Mouse (Mus musculus) neural tube, embryonic 13.5 days (tissue): ENCODE measurements around the gene Atf5. TPM values are rescaled to one million over a fixed set of nuclear protein-coding genes. Genes with fewer than 3 reads are reported as not detected.

Source experiments
- ATAC-seq: fragments of 200-750 bp; cut with Nextera tagmentation; 2 replicates; pipeline ENCODE4 v1.8.0; 2017; ENCODE audit warnings: low read depth, mild to moderate bottlenecking, moderate TSS enrichment, moderate library complexity
- H3K27ac ChIP-seq: fragments of 300-500 bp; sonication (generic); replicated peaks from 2 replicates; pipeline ENCODE4 v1.5.1; 2015; ENCODE audit warnings: moderate library complexity, mild to moderate bottlenecking, inconsistent platforms
- H3K27me3 ChIP-seq: fragments of 300-500 bp; sonication (generic); 2 replicates; pipeline ENCODE4 v1.6.1; 2015; ENCODE audit warnings: mild to moderate bottlenecking, inconsistent platforms
- H3K36me3 ChIP-seq: fragments of 300-500 bp; sonication (generic); 2 replicates; pipeline ENCODE4 v1.6.1; 2015; ENCODE audit warnings: mild to moderate bottlenecking, inconsistent platforms
- H3K4me1 ChIP-seq: fragments of 300-500 bp; sonication (generic); replicated peaks from 2 replicates; pipeline ENCODE4 v1.6.1; 2015; ENCODE audit warnings: inconsistent platforms
- H3K4me2 ChIP-seq: fragments of 300-500 bp; sonication (generic); 2 replicates; pipeline ENCODE4 v1.6.1; 2015; ENCODE audit warnings: inconsistent platforms, mild to moderate bottlenecking, moderate library complexity
- H3K4me3 ChIP-seq: fragments of 300-500 bp; sonication (generic); 2 replicates; pipeline ENCODE4 v1.5.1; 2015; ENCODE audit warnings: mild to moderate bottlenecking, inconsistent platforms
- H3K9ac ChIP-seq: fragments of 300-500 bp; sonication (generic); 2 replicates; pipeline ENCODE4 v1.6.1; 2015; ENCODE audit warnings: moderate library complexity, mild to moderate bottlenecking, inconsistent platforms
- H3K9me3 ChIP-seq: fragments of 300-500 bp; sonication (generic); 2 replicates; pipeline ENCODE4 v1.6.1; 2016; ENCODE audit warnings: inconsistent platforms
- WGBS: fragments of 180-500 bp; shearing (Covaris S2); methylation state at CpG from one replicate; pipeline ENCODE4 v1.1.7; 2015; 5-methylcytosine and 5-hydroxymethylcytosine counted together
- polyA plus RNA-seq: library from polyadenylated mRNA; unstranded; fragments of >200 nt; fragmentation: Nextera tagmentation; extraction: Ambion mirVana; gene quantifications from 2 replicates; pipeline ENCODE4 v1.2.1, GENCODE M21; 2015

The Atf5 gene
- polyA plus RNA-seq, 1 experiment from 2014 or later: 4.8 TPM

DNA sequence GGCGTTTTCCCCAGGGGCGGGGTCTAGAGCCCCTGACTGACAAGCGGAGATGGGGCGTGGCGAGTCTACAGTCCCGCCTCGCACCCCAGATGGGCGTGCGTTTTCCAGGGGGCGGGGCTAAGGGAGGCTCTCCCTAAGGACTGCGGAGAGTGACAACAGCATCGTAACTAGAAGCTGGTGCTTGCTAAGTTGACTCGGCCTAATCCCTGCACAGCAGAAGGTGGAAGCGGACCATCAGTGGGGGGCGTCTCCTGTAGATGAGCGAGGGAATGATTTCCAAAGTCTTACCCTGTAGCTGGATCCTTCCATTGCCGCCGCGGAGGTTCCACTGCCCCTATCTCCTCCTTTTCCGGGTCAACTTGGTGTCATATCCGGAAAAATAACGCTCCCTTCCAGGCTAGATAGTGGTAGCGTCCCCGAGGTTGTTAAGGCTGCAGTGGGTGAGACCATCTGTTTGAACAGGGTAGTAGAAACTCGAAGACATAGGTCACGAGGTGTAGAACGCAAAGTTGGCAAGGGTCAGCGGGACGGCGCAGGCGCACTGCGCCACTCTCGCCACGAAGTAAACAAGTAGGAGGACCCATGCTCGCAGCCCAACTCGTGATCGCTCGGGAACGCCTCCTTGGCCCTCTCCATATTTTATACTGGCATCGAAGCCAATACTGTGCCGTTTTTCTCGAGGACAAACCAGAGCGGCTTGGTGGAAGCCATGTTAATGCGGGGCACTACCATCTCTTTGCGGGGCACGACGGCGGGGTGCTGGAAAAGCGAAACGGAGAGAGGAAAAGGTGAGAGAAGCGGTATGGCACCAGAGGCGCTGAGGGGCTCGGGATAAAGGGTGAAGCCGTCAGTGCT lies 32.3 kb upstream of the Atf5 start, which contains the start of the genes Akt1s1 and Tbc1d17:
Gene Akt1s1, plus strand, starts transcription at position 431 of the 855 bp plus-strand sequence.
Gene Tbc1d17, minus strand, starts transcription at position 519 of the 855 bp plus-strand sequence.
- peak within 1 kb of the TSS; percentile 89 for H3K9ac ChIP-seq
- peaks cover 40% of the 10 kb centered on the region for H3K4me1 ChIP-seq
- H3K4me3 ChIP-seq: peak within 1 kb of the TSS; percentile 84
- H3K9me3 ChIP-seq: no peaks in the 10 kb centered on the region
- under 1% methylated on average over 54 of the region's 54 CpGs for WGBS
- H3K27me3 ChIP-seq: no peaks in the 10 kb centered on the region
- ATAC-seq: peak; percentile 88
- H3K36me3 ChIP-seq: peaks cover 44% of the 10 kb centered on the region
- peak within 1 kb of the TSS; percentile 98 for H3K27ac ChIP-seq
- H3K4me2 ChIP-seq: peak within 1 kb of the TSS; percentile 84

DNA sequence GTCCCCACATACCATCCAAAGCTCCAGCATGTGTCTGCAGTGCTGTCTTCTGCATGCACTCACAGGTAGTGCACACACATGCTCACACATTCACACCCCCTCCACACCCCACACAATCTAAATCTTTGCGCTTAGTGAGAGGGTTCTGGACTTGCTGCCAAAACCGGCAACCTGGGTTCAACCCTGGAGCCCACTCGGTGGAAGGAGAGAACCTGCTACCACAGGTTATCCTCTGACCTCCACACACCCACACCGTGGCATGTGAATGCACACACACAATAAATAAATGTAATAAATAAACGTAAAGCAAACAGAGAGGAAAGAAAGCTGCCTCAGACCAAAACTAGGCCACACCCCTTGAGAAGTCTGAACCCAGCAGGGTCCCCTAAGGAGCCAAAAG lies 31.3 kb upstream of the Atf5 start:
- H3K9ac ChIP-seq: peak overlapping the region; percentile 74
- peaks cover 46% of the 10 kb centered on the region for H3K36me3 ChIP-seq
- no peaks in the 10 kb centered on the region for H3K27me3 ChIP-seq
- H3K27ac ChIP-seq: peak overlapping the region; percentile 98
- no peak for ATAC-seq
- H3K9me3 ChIP-seq: no peaks in the 10 kb centered on the region
- peaks cover 30% of the 10 kb centered on the region for H3K4me1 ChIP-seq
- peak overlapping the region; percentile 84 for H3K4me3 ChIP-seq
- 86% methylated on average over 5 of the region's 5 CpGs for WGBS
- H3K4me2 ChIP-seq: peak overlapping the region; percentile 84

DNA sequence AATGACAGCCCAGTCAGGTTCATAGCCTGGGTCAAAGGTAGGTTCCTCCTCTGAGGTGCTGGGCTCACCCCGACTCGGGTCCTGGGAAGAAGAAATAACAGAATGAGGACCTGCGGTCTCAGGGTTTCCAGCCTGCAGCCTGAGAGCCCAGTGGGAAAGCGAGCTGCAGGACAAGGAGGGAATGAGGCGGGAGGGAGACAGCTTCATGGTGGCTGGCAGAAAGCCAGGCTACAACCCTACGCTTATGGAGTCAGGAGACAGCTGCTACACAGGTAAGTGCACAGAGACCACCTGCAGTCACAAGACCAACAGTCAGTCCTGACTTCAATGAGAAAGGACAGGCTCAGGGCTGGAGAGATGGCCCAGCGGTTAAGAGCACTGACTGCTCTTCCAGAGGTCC lies 30.3 kb upstream of the Atf5 start:
- ATAC-seq: no peak
- Histone ChIP-seq H3K4me1 (peaks cover 24% of the 10 kb centered on the region), H3K9me3 (no peaks in the 10 kb centered on the region), H3K27ac (no peak overlapping the region), H3K4me2 (no peak overlapping the region), H3K4me3 (no peak overlapping the region), H3K27me3 (peaks cover 7% of the 10 kb centered on the region), H3K36me3 (peaks cover 51% of the 10 kb centered on the region), H3K9ac (no peak overlapping the region)
- WGBS: 92% methylated on average over 7 of the region's 7 CpGs

DNA sequence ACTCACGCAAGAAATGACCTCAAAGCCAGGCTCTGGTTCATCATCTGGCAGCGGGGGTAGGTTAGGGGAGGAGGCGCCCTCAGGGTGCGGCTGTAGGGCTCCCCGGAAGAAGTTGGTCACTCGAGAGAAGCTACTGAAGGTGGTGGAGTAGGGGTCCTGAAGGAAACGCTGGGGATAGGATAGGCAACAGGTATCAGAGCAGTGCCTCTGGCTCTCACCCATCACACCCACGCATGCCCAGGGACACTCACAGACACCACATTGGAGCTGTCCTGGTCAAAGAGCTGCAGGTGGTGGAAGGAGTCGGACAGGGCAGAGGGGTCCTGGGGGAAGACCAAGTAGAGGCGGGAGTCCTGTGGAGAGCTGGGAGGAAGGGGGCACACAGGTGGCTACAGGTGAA lies 28.5 kb upstream of the Atf5 start:
- 95% methylated on average over 10 of the region's 10 CpGs for WGBS
- H3K4me2 ChIP-seq: no peak overlapping the region
- H3K4me3 ChIP-seq: no peak overlapping the region
- no peak overlapping the region for H3K27ac ChIP-seq
- H3K27me3 ChIP-seq: peaks cover 24% of the 10 kb centered on the region
- no peaks in the 10 kb centered on the region for H3K9me3 ChIP-seq
- H3K9ac ChIP-seq: no peak overlapping the region
- H3K4me1 ChIP-seq: peaks cover 18% of the 10 kb centered on the region
- ATAC-seq: no peak
- peaks cover 67% of the 10 kb centered on the region for H3K36me3 ChIP-seq

DNA sequence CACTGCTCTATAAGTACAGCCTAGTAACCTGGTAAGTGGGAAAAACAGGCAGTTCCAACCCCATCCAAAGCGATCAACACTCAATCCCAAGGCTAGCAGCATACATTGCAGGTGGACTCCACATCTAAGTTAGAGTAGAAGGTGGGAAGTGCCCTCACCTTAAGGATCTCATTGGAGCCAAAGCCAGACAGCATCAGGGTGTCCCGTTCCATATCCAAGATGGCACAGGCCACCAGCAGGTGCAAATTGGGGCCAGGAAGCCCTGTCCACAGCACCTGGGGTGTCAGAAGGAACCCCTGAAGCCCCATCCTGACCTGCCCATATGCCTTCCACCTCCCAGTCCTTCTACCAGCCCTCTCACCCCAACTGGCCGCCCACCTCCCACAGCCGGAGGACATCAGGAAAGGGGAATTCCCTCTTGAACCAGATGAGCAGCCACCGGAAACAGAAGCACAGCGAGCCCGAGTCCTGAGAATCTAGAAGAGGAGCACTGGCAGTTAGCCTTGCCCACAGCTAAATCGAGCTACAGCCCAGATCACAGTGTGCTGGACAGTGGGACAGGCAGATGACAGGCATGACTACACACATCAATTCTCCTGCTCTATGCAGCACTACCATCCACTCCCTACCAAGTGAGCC lies 25.5 kb upstream of the Atf5 start:
- H3K4me3 ChIP-seq: no peak overlapping the region
- no peak overlapping the region for H3K27ac ChIP-seq
- H3K4me1 ChIP-seq: peaks cover 21% of the 10 kb centered on the region
- WGBS: 93% methylated on average over 8 of the region's 8 CpGs
- H3K9me3 ChIP-seq: no peaks in the 10 kb centered on the region
- no peak for ATAC-seq
- H3K27me3 ChIP-seq: peaks cover 40% of the 10 kb centered on the region
- no peak overlapping the region for H3K4me2 ChIP-seq
- peaks cover 67% of the 10 kb centered on the region for H3K36me3 ChIP-seq
- no peak overlapping the region; the same call in 1 of the 2 replicates for H3K9ac ChIP-seq

DNA sequence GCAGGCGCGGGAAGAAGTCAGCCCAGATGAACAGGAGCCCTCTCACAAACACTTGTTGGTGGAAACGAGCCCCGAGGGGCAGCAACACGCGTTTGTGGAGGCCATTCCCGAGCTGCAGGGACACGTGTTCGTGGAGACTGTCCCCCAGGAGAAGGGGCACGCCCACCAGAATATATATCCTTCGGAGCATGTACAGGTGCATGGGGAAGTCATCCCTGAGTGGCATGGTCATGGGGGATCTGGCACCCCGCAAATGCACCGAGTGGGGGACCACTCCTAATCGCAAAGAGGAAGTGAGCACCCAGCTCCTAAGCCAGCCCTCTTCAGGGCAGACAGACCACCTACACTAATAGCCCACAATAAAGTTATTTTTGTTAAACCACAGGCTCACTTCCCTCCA lies 24.0 kb upstream of the Atf5 start:
- H3K36me3 ChIP-seq: peaks cover 52% of the 10 kb centered on the region
- 41% methylated on average over 14 of the region's 14 CpGs for WGBS
- ATAC-seq: no peak
- H3K9ac ChIP-seq: peak overlapping the region; percentile 65; the same call in 1 of the 2 replicates
- peak overlapping the region; percentile 49 for H3K4me2 ChIP-seq
- peaks cover 40% of the 10 kb centered on the region for H3K27me3 ChIP-seq
- H3K4me1 ChIP-seq: peaks cover 24% of the 10 kb centered on the region
- no peak overlapping the region for H3K27ac ChIP-seq
- H3K9me3 ChIP-seq: no peaks in the 10 kb centered on the region
- H3K4me3 ChIP-seq: peak overlapping the region; percentile 23; the same call in 1 of the 2 replicates

DNA sequence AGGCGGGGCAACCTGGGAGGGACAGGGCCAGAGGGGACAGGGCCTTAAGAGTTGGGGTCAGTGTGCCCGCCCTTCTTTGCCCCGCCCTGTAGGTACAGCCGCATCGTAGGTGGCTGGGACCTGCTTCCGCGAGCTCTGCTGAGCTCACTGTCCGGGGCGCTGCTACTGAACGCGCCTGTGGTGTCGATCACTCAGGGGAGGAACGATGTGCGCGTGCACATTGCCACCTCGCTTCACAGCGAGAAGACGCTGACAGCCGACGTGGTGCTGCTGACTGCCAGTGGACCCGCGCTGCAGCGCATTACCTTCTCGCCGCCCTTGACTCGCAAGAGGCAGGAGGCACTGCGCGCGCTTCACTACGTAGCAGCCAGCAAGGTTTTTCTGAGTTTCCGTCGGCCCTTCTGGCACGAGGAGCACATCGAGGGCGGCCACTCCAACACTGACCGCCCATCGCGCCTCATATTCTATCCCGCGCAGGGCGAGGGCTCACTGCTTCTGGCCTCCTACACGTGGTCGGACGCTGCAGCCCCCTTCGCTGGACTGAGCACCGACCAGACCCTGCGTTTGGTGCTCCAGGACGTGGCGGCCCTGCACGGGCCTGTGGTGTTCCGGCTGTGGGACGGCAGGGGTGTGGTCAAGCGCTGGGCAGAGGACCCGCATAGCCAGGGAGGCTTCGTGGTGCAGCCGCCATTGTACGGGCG lies 23.2 kb upstream of the Atf5 start:
- Histone ChIP-seq H3K27me3 (peaks cover 40% of the 10 kb centered on the region), H3K27ac (no peak overlapping the region), H3K9ac (peak overlapping the region; percentile 65), H3K4me3 (peak overlapping the region; percentile 23), H3K4me1 (peaks cover 24% of the 10 kb centered on the region), H3K36me3 (peaks cover 44% of the 10 kb centered on the region), H3K9me3 (no peaks in the 10 kb centered on the region), H3K4me2 (peak overlapping the region; percentile 49)
- WGBS: 1% methylated on average over 58 of the region's 58 CpGs
- peak; percentile 45 for ATAC-seq

DNA sequence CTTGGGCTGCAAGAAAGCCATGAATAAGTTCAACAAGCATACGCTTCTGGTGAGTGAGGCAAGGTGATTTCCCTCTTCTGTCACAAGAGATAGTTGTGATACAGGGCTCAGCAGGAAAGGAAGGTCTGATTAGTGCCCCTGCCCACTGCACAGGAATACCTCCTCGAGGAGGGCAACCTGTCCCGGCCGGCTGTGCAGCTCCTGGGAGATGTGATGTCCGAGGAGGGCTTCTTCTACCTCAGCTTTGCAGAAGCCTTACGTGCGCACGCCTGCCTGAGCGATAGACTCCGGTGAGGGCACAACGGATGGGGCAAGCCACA lies 22.7 kb upstream of the Atf5 start:
- peaks cover 24% of the 10 kb centered on the region for H3K4me1 ChIP-seq
- no peak overlapping the region for H3K27ac ChIP-seq
- peaks cover 40% of the 10 kb centered on the region for H3K27me3 ChIP-seq
- no peak for ATAC-seq
- no peaks in the 10 kb centered on the region for H3K9me3 ChIP-seq
- peak overlapping the region; percentile 23 for H3K4me3 ChIP-seq
- 30% methylated on average over 11 of the region's 11 CpGs for WGBS
- H3K4me2 ChIP-seq: peak overlapping the region; percentile 49
- H3K9ac ChIP-seq: peak overlapping the region; percentile 65
- peaks cover 39% of the 10 kb centered on the region for H3K36me3 ChIP-seq

DNA sequence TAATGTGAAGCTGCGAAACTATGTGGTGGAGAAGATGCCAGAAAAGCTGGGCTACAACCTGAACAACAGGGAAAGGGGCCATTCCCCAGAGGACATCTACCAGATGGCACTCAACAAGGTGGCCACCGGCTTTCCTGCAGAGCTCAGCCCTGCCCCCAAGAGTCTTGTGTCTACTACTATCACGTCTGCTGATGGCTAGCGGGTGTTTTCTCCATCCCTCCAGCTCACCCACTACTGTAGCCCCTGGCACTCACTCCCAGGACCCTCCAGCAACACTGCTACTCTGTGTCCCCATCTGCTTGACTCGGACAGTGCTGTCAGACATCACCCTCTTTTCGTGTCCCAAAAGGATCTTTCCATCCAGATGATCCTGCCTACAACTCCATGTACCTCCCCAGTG lies 21.6 kb upstream of the Atf5 start:
- H3K27me3 ChIP-seq: peaks cover 40% of the 10 kb centered on the region
- no peak overlapping the region for H3K27ac ChIP-seq
- H3K4me2 ChIP-seq: no peak overlapping the region
- peaks cover 28% of the 10 kb centered on the region for H3K36me3 ChIP-seq
- 83% methylated on average over 6 of the region's 6 CpGs for WGBS
- H3K9me3 ChIP-seq: no peaks in the 10 kb centered on the region
- no peak overlapping the region for H3K9ac ChIP-seq
- no peak overlapping the region for H3K4me3 ChIP-seq
- peaks cover 24% of the 10 kb centered on the region for H3K4me1 ChIP-seq
- ATAC-seq: no peak

DNA sequence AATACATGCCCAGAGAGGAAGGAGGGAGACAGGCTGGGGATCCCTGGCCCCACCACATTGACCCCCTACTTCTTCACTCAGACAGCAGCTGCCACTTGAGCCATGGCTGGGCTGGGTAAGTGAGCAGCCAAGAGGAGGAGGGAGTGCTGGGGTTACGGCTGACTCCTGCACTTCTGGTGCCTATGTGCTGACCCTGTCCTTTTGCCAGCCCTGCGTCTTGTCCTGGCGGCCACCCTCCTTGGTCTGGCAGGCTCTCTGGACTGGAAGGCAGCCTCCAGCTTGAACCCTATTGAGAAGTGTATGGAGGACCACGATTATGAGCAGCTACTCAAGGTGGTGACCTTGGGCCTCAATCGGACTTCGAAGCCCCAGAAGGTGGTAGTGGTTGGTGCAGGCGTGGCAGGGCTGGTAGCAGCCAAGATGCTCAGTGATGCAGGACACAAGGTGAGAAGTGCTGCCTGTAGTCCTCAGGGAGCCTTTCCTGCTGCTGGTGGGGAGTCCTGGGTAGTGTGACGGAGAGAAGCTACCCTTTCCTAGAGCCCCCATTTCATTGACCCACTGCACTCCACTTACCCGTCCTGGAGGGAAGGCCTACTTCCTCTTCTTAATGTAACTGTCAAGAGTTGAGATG lies 20.1 kb upstream of the Atf5 start:
- peaks cover 30% of the 10 kb centered on the region for H3K27me3 ChIP-seq
- peaks cover 21% of the 10 kb centered on the region for H3K36me3 ChIP-seq
- no peak overlapping the region for H3K4me3 ChIP-seq
- H3K4me2 ChIP-seq: no peak overlapping the region
- H3K9me3 ChIP-seq: no peaks in the 10 kb centered on the region
- H3K27ac ChIP-seq: no peak overlapping the region
- no peak overlapping the region for H3K9ac ChIP-seq
- WGBS: 85% methylated on average over 9 of the region's 9 CpGs
- no peak for ATAC-seq
- peaks cover 24% of the 10 kb centered on the region for H3K4me1 ChIP-seq

DNA sequence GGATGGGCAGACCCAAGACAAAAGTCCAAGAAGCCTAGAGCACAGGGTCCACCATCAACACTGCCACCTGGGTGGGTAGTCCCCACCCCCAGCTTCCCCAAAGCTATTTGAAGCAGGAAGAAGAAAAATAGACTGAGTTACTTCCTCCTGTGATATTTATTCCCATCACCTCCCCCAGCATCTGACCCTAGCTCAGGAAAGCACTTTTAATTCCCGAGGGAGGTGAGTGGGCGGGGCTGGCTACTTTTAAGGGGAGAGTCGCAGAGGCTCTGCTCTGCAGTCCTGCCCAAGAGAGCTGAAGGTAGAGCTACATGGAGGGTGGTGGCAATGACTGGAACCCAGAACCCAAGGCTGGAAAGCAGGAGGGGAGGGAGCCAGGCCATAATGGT lies 19.6 kb upstream of the Atf5 start:
- Histone ChIP-seq H3K4me2 (no peak overlapping the region), H3K4me1 (peaks cover 24% of the 10 kb centered on the region), H3K36me3 (peaks cover 22% of the 10 kb centered on the region), H3K27me3 (peaks cover 25% of the 10 kb centered on the region), H3K27ac (no peak overlapping the region), H3K9ac (no peak overlapping the region), H3K4me3 (no peak overlapping the region), H3K9me3 (no peaks in the 10 kb centered on the region)
- ATAC-seq: no peak
- WGBS: 54% methylated on average over 3 of the region's 3 CpGs
